Mouse (Mus musculus) kidney, adult 2 months (tissue): ENCODE data around the gene Cep131. TPM values are rescaled to one million over a fixed set of nuclear protein-coding genes. Genes with fewer than 3 reads are reported as not detected.

Experiments used
- DNase-seq: peaks from one replicate; pipeline ENCODE4 v3.0.0; 2021
- H3K27ac ChIP-seq: fragments of 200-500 bp; 2 replicates; pipeline ENCODE4 v1.5.1; 2012; ENCODE audit warnings: low read depth, low read length, control low read depth, inconsistent platforms; ENCODE audit not compliant: insufficient read depth
- H3K27me3 ChIP-seq: fragments of 200-500 bp; replicated peaks from 2 replicates; pipeline ENCODE4 v1.6.1; 2012; ENCODE audit warnings: mild to moderate bottlenecking, moderate library complexity, low read length, inconsistent platforms; ENCODE audit not compliant: control insufficient read depth, insufficient read depth
- H3K36me3 ChIP-seq: fragments of 200-500 bp; 2 replicates; pipeline ENCODE4 v1.6.1; 2012; ENCODE audit warnings: mild to moderate bottlenecking, moderate library complexity, low read length, inconsistent platforms; ENCODE audit not compliant: control insufficient read depth, insufficient read depth
- H3K4me1 ChIP-seq: fragments of 200-500 bp; 2 replicates; pipeline ENCODE4 v1.6.1; 2011; ENCODE audit warnings: low read length; ENCODE audit not compliant: control insufficient read depth, insufficient read depth
- H3K4me3 ChIP-seq: fragments of 200-500 bp; 2 replicates; pipeline ENCODE4 v1.5.1; 2011; ENCODE audit warnings: mild to moderate bottlenecking, low read depth, low read length, control low read depth; ENCODE audit not compliant: insufficient read depth
- CTCF ChIP-seq: fragments of 200-500 bp; conservative IDR thresholded peaks from 2 replicates; pipeline ENCODE4 v1.5.1; 2011; ENCODE audit warnings: low read depth, mild to moderate bottlenecking, control low read depth, low read length, moderate library complexity, mixed read lengths; ENCODE audit not compliant: insufficient read depth, insufficient read length
- POLR2A ChIP-seq: fragments of 200-500 bp; IDR thresholded peaks from one replicate; pipeline ENCODE4 v1.6.1; 2011; ENCODE audit warnings: low read depth, low read length, control low read depth
- WGBS: fragments of 180-500 bp; shearing (Covaris S2); methylation state at CpG from one replicate; pipeline ENCODE4 v1.1.7; 2018; 5-methylcytosine and 5-hydroxymethylcytosine counted together
- polyA plus RNA-seq: library from polyadenylated mRNA; depleted of rRNA; stranded (reverse); fragments of >200 nt; gene quantifications from 2 replicates; pipeline ENCODE4 v1.2.3, GENCODE M21; 2012

The Cep131 gene
- polyA plus RNA-seq, 1 experiment, result 5.8 TPM

GRCm38 (mm10) chr11:120098588-120099511 is 12.2 kb upstream of the Cep131 start, which contains the start of the genes Tepsin and Ndufaf8:
Tepsin (minus strand) TSS chr11:120098731.
Ndufaf8 (plus strand) TSS chr11:120098928.
- H3K27ac ChIP-seq, result peak within 1 kb of the TSS; percentile 81
- H3K4me1 ChIP-seq, result peaks cover 2% of the 10 kb centered on the region; the same call in 1 of the 2 replicates
- peak; percentile 100 for DNase-seq
- no peaks in the 10 kb centered on the region for H3K27me3 ChIP-seq
- peak within 1 kb of the TSS; percentile 82 for H3K4me3 ChIP-seq
- TF ChIP-seq CTCF (no peak), POLR2A (peak; percentile 51)
- H3K36me3 ChIP-seq, result no peaks in the 10 kb centered on the region
- under 1% methylated on average over 77 of the region's 77 CpGs for WGBS

- Histone ChIP-seq H3K27ac (no peak overlapping the region), H3K36me3 (no peaks in the 10 kb centered on the region)
- 77% methylated on average over 23 of the region's 23 CpGs for WGBS
Measured at GRCm38 (mm10) chr11:120092817-120093591, 6.4 kb upstream of the Cep131 start.

DNA sequence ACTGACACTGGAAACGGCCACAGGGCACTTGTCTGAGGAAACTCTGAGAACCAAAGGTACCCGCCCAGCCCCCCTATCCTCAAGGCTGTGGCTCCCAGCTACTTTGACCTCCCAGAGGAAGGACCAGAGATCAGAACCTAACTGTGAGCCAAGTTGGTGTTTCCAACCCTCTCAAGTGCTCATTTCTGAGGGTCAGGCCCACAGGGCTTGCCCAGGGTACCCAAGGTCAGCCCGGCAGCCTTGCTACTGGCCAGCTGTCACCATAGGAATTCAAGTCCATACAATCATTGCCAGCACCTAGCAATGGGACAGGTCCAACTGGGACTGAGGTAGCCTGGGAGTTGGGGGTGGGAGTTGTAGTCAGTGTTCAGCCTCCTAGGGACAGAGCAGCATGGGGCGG is 4.0 kb upstream of the Cep131 start:
- no peaks in the 10 kb centered on the region; the same call in none of the 2 replicates for H3K4me1 ChIP-seq
- TF ChIP-seq POLR2A, result no peak
- H3K4me3 ChIP-seq, result no peak overlapping the region
- DNase-seq, result no peak
- no peak overlapping the region for H3K27ac ChIP-seq
- WGBS, result 89% methylated on average over 4 of the region's 4 CpGs
- H3K36me3 ChIP-seq, result no peaks in the 10 kb centered on the region
- no peaks in the 10 kb centered on the region for H3K27me3 ChIP-seq

More at GRCm38 (mm10) chr11:120092817-120093591, 6.4 kb upstream of the Cep131 start:
- no peaks in the 10 kb centered on the region for H3K27me3 ChIP-seq
- no peak for DNase-seq
- peaks cover 2% of the 10 kb centered on the region; the same call in 1 of the 2 replicates for H3K4me1 ChIP-seq
- TF ChIP-seq POLR2A (no peak), CTCF (no peak)
- no peak overlapping the region for H3K4me3 ChIP-seq

DNA sequence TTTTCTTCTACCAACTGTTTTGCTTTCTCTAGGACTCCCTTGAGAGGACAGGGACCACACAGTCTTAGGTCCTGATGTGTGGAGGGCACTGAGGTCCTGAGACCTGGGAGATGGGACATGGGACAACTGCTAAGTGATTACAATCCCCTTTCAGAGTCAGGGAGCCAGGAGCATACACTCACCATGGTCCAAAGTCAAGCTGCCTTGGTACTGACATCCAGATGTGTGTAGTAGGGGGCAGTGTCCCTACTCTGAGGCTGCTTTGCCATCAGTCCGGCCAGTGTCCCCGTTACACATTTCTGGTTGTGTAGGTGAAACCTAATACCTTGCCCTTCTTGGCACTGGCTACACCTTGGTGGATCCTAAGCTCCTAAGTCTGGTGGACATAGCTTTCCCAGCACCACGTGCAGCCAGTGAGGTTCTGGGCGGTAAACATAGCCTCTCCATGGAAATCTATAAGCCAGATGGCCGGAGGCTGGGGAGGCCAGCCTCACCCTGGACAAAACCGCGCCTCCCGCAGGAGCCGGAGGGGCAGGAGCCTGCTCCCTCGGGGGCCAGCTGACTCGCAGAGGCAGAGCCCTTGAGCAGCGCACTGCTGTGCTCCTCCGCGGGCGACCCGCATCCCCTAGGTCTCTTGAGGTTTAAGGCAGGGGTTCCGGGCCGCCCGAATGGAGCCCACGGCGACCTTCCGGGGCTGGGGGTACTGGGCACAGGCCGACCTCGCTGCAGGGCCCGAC is 568 bp downstream of the Cep131 start:
- peak overlapping the region; percentile 89 for H3K4me3 ChIP-seq
- TF ChIP-seq POLR2A (no peak), CTCF (no peak)
- H3K27me3 ChIP-seq, result no peaks in the 10 kb centered on the region
- WGBS, result under 1% methylated on average over 25 of the region's 25 CpGs
- H3K36me3 ChIP-seq, result no peaks in the 10 kb centered on the region
- DNase-seq, result peak; percentile 23
- H3K27ac ChIP-seq, result no peak overlapping the region
- H3K4me1 ChIP-seq, result no peaks in the 10 kb centered on the region; the same call in none of the 2 replicates

GRCm38 (mm10) chr11:120080282-120080681 is 6.3 kb downstream of the Cep131 start:
- H3K27me3 ChIP-seq, result no peaks in the 10 kb centered on the region
- WGBS, result 83% methylated on average over 6 of the region's 6 CpGs
- TF ChIP-seq CTCF (no peak), POLR2A (no peak)
- H3K27ac ChIP-seq, result no peak overlapping the region
- H3K36me3 ChIP-seq, result no peaks in the 10 kb centered on the region
- no peak overlapping the region for H3K4me3 ChIP-seq
- H3K4me1 ChIP-seq, result no peaks in the 10 kb centered on the region
- DNase-seq, result no peak

DNA sequence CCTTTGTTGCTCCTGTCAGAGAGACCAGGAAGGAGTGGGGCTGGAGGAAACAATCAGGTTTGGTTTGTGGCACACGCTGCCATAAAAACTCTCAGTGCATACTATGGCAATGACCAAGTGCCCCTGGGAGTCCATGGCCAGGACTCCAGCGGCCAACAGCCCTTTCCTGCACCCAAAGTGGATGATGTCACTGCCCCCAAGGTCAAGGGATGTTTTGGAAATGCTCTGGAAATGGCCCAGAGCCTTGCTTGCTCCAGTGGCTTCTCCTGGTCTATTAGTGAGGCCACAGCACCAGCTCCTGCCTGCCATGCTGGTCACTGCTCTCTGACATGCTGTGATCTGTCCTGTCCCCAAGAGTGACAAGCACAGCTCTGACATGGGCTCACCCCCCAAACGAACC is 10.4 kb downstream of the Cep131 start:
- no peaks in the 10 kb centered on the region for H3K4me1 ChIP-seq
- no peaks in the 10 kb centered on the region for H3K27me3 ChIP-seq
- no peak overlapping the region for H3K4me3 ChIP-seq
- WGBS, result 79% methylated on average over 3 of the region's 3 CpGs
- no peak overlapping the region for H3K27ac ChIP-seq
- no peak for TF ChIP-seq CTCF
- H3K36me3 ChIP-seq, result no peaks in the 10 kb centered on the region
- DNase-seq, result no peak
